Mouse (Mus musculus) ES-E14 (cell line): ENCODE data around the gene Ctnnd2.

Experiments
- CHD2 ChIP-seq: IDR thresholded peaks from 2 replicates; pipeline ENCODE4 v1.6.1; 2014; ENCODE audit warnings: mild to moderate bottlenecking, low read depth, low read length, inconsistent platforms
- HCFC1 ChIP-seq: IDR thresholded peaks from 2 replicates; pipeline ENCODE4 v1.6.1; 2012; ENCODE audit warnings: low read length, inconsistent platforms, borderline replicate concordance; ENCODE audit not compliant: insufficient read depth
- MAFK ChIP-seq: IDR thresholded peaks from 2 replicates; pipeline ENCODE4 v1.6.1; 2014; ENCODE audit warnings: mild to moderate bottlenecking, low read depth, low read length, inconsistent platforms; ENCODE audit not compliant: insufficient read depth
- ZC3H11A ChIP-seq: IDR thresholded peaks from 2 replicates; pipeline ENCODE4 v1.6.1; 2012; ENCODE audit warnings: low read depth, mild to moderate bottlenecking, inconsistent platforms, low read length, borderline replicate concordance
- ZNF384 ChIP-seq: IDR thresholded peaks from 2 replicates; pipeline ENCODE4 v1.6.1; 2012; ENCODE audit warnings: low read depth, low read length, inconsistent platforms

- TF ChIP-seq ZC3H11A: no peak
- TF ChIP-seq CHD2: no peak
- no peak for TF ChIP-seq ZNF384
- TF ChIP-seq MAFK: no peak
- no peak for TF ChIP-seq HCFC1
Observed at GRCm38 (mm10) chr15:31027448-31028230, 855.2 kb downstream of the Ctnnd2 start.
